Mouse (Mus musculus) kidney, postnatal 0 days (tissue): ENCODE data around the gene Tubgcp6. TPM values are rescaled to one million over a fixed set of nuclear protein-coding genes. Genes with fewer than 3 reads are reported as not detected.

Experiments used
- ATAC-seq: fragments of 200-750 bp; cut with Nextera tagmentation; replicated peaks from 2 replicates; pipeline ENCODE4 v1.8.0; 2017; ENCODE audit warnings: low read depth, moderate number of reproducible peaks, moderate TSS enrichment, moderate library complexity; ENCODE audit not compliant: low FRiP score
- DNase-seq: peaks from one replicate; pipeline ENCODE4 v3.0.0-alpha.2; 2016; ENCODE audit warnings: low spot score
- H3K27ac ChIP-seq: fragments of 300-500 bp; sonication (generic); 2 replicates; pipeline ENCODE4 v1.5.1; 2014; ENCODE audit warnings: mild to moderate bottlenecking
- H3K27me3 ChIP-seq: fragments of 300-500 bp; sonication (generic); 2 replicates; pipeline ENCODE4 v1.6.1; 2014; ENCODE audit warnings: low read length, mixed read lengths; ENCODE audit not compliant: insufficient read depth
- H3K36me3 ChIP-seq: fragments of 300-500 bp; sonication (generic); 2 replicates; pipeline ENCODE4 v1.6.1; 2014; ENCODE audit warnings: low read length, mixed read lengths; ENCODE audit not compliant: insufficient read depth
- H3K4me1 ChIP-seq: fragments of 300-500 bp; sonication (generic); replicated peaks from 2 replicates; pipeline ENCODE4 v1.6.1; 2014; ENCODE audit warnings: antibody characterized with exemption, low read length, mixed read lengths; ENCODE audit not compliant: insufficient read depth
- H3K4me2 ChIP-seq: fragments of 300-500 bp; sonication (generic); 2 replicates; pipeline ENCODE4 v1.6.1; 2014; ENCODE audit warnings: mild to moderate bottlenecking, low read length, moderate library complexity, mixed read lengths
- H3K4me3 ChIP-seq: fragments of 300-500 bp; sonication (generic); replicated peaks from 2 replicates; pipeline ENCODE4 v1.5.1; 2014; ENCODE audit warnings: low read depth, low read length
- H3K9ac ChIP-seq: fragments of 300-500 bp; sonication (generic); 2 replicates; pipeline ENCODE4 v1.6.1; 2014; ENCODE audit warnings: low read depth, low read length
- H3K9me3 ChIP-seq: fragments of 300-500 bp; sonication (generic); replicated peaks from 2 replicates; pipeline ENCODE4 v1.6.1; 2016; ENCODE audit warnings: low read length, inconsistent platforms, mixed read lengths
- CTCF ChIP-seq: IDR thresholded peaks from 2 replicates; pipeline ENCODE4 v1.5.1; 2016; ENCODE audit warnings: antibody characterized with exemption, low read depth, mild to moderate bottlenecking, moderate library complexity
- WGBS: fragments of 180-500 bp; shearing (Covaris S2); extraction: QIAGEN DNeasy Blood & Tissue Kit; methylation state at CpG from one replicate; pipeline ENCODE4 v1.1.7; 2014; 5-methylcytosine and 5-hydroxymethylcytosine counted together
- polyA plus RNA-seq: library from polyadenylated mRNA; unstranded; fragments of >200 nt; fragmentation: Nextera tagmentation; extraction: Ambion mirVana; gene quantifications from 2 replicates; pipeline ENCODE4 v1.2.1, GENCODE M21; 2015

The Tubgcp6 gene
- polyA plus RNA-seq, 1 experiment from 2014 or later = 6.6 TPM

DNA sequence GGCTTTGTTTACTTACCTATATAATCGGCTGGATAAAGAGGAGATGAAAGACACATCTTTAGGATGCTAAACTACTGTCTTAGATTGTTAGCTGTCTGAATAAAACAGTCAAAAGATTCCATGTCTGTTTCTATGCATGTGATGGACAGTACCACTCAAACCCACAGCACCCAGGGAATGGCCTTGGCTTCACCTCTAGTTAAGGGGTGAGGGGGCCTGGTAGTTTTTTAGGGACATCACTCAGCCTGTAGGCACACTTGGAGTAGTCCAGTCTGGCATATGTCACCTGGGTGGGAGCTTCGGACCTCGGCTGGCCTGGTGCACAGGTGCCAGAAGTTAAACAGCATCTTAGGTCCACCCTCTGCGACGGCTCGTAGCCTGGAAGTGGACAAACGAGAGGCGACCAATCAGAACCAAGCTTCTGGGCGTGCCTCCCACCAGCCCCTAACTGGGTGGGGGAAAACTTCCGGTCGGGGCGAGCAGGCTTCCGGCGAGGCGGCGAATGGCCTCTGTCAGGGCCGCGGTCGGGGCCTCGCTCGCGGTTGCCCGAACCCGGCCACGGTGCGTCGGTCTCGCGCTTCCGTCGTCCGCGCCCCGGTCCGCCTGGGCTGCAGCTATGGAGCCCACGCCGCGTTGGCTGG, 34.2 kb downstream of the Tubgcp6 start, which contains the start of gene Selenoo:
TSS of gene Selenoo (plus strand) at position 478 of the 641 bp plus-strand sequence.
- ATAC-seq (peak; percentile 93), DNase-seq (peak; percentile 96)
- no peaks in the 10 kb centered on the region for H3K9me3 ChIP-seq
- TF ChIP-seq CTCF = no peak
- H3K4me2 ChIP-seq = peak within 1 kb of the TSS; percentile 99
- H3K9ac ChIP-seq = peak within 1 kb of the TSS; percentile 92
- peak within 1 kb of the TSS; percentile 91 for H3K27ac ChIP-seq
- H3K27me3 ChIP-seq = no peaks in the 10 kb centered on the region
- whole genome bisulfite sequencing = 7% methylated on average over 37 of the region's 38 CpGs
- peaks cover 5% of the 10 kb centered on the region; the same call in 1 of the 2 replicates for H3K4me1 ChIP-seq
- peaks cover 33% of the 10 kb centered on the region for H3K36me3 ChIP-seq
- H3K4me3 ChIP-seq = peak within 1 kb of the TSS; percentile 95

DNA sequence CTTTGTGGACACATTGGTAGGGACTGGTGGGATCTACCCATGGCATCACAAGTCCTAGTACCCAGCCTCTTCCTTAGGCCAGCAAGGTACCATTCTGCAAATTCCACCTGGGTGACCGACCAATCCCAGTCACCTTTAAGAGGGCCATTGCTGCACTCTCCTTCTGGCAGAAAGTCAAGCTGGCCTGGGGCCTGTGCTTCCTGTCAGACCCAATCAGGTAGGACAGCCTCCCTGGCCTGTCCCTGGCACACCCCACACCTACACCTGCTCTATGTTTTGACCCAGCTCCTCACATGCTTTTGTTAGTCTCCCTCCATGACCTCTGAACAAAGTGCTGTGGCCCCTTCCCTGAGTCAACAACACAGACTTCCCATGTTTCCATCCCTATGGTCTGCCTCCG, 38.1 kb downstream of the Tubgcp6 start:
- WGBS = 79% methylated on average over 2 of the region's 2 CpGs
- no peak overlapping the region for H3K27ac ChIP-seq
- H3K27me3 ChIP-seq = no peaks in the 10 kb centered on the region
- no peak overlapping the region for H3K4me3 ChIP-seq
- no peak overlapping the region for H3K4me2 ChIP-seq
- no peaks in the 10 kb centered on the region for H3K9me3 ChIP-seq
- peaks cover 4% of the 10 kb centered on the region; the same call in 1 of the 2 replicates for H3K4me1 ChIP-seq
- ATAC-seq = no peak
- no peak for TF ChIP-seq CTCF
- no peak overlapping the region for H3K9ac ChIP-seq
- no peak for DNase-seq
- H3K36me3 ChIP-seq = peaks cover 45% of the 10 kb centered on the region

DNA sequence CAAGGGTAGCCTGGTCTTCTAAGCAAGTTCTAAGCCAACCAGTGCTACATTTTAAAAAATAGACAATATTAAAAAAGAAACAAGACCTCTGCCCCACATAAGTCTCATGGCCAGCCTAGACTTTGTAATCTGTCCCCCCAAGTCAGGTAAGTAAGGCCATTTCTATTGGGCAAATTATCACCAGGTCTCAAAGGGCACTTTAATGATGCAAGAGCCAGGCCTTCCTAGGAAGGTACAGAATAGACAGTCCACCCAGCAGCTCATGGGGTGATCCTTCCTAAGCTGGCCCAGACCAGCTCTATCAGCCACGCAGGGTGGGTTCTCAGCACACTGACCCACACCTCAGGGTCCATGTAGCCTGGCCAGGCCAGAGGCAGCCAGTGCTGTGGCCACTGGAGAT, 39.0 kb downstream of the Tubgcp6 start:
- no peak overlapping the region for H3K4me2 ChIP-seq
- peaks cover under 1% of the 10 kb centered on the region; the same call in 1 of the 2 replicates for H3K4me1 ChIP-seq
- H3K9me3 ChIP-seq = no peaks in the 10 kb centered on the region
- TF ChIP-seq CTCF = no peak
- H3K27me3 ChIP-seq = no peaks in the 10 kb centered on the region
- no peak overlapping the region for H3K4me3 ChIP-seq
- no peak overlapping the region for H3K9ac ChIP-seq
- H3K27ac ChIP-seq = no peak overlapping the region
- no peak for ATAC-seq
- DNase-seq = no peak
- 95% methylated on average over 1 of the region's 1 CpGs for WGBS
- peaks cover 46% of the 10 kb centered on the region for H3K36me3 ChIP-seq

GRCm38 (mm10) chr15:89078208-89078836, 44.6 kb downstream of the Tubgcp6 start:
- DNase-seq = peak; percentile 51
- peak overlapping the region; percentile 80 for H3K27ac ChIP-seq
- H3K36me3 ChIP-seq = peaks cover 24% of the 10 kb centered on the region
- no peak; the same call in 1 of the 2 replicates for ATAC-seq
- H3K4me3 ChIP-seq = 0 out of 2 replicates have a peak overlapping the region, but pooled peaks have one; percentile 9
- 49% methylated on average over 9 of the region's 9 CpGs for WGBS
- H3K4me1 ChIP-seq = peaks cover 20% of the 10 kb centered on the region
- no peaks in the 10 kb centered on the region for H3K27me3 ChIP-seq
- peak overlapping the region; percentile 67 for H3K4me2 ChIP-seq
- no peak for TF ChIP-seq CTCF
- peak overlapping the region; percentile 48; the same call in 1 of the 2 replicates for H3K9ac ChIP-seq
- H3K9me3 ChIP-seq = no peaks in the 10 kb centered on the region

DNA sequence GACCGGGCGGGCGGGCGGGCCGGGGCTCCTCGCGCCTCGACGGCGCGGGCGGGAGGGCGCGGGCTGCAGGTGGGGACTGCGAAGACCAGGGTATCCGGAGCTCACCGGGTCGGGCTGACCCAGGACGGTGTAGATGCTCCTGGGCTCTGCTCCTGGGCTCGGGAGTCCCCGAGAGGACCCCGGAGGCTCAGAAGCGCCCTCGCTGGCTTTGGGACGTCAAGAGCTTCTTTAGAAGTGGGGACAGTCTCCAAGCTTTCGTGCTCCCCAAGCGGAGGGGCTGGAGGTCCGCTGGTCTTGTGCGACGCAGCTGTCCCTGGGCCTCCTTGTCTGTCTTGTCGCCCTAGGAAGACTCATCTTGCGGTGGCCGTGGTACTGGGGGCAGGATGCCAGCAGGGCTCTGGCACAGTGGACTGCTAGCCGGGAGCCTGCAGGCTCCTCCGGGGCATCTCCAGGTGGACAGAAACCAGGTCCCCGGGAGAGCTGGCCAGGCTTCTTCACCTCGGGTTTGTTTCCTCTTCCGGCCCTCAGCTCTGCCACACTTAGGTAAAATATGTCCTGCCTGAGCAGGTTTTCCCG, 46.7 kb downstream of the Tubgcp6 start:
- H3K4me1 ChIP-seq = peaks cover 20% of the 10 kb centered on the region
- 0 out of 2 replicates have a peak, but pooled peaks have one; percentile 0 for ATAC-seq
- peak; percentile 58 for DNase-seq
- H3K9me3 ChIP-seq = no peaks in the 10 kb centered on the region
- H3K36me3 ChIP-seq = peaks cover 9% of the 10 kb centered on the region; the same call in 1 of the 2 replicates
- H3K27ac ChIP-seq = peak overlapping the region; percentile 93
- peak overlapping the region; percentile 67 for H3K4me2 ChIP-seq
- no peak for TF ChIP-seq CTCF
- whole genome bisulfite sequencing = under 1% methylated on average over 25 of the region's 39 CpGs
- peak overlapping the region; percentile 81 for H3K4me3 ChIP-seq
- H3K9ac ChIP-seq = peak overlapping the region; percentile 92
- H3K27me3 ChIP-seq = no peaks in the 10 kb centered on the region

GRCm38 (mm10) chr15:89075478-89076147, 47.3 kb downstream of the Tubgcp6 start:
- Histone ChIP-seq H3K4me1 (peaks cover 20% of the 10 kb centered on the region), H3K4me2 (peak overlapping the region; percentile 67), H3K9me3 (no peaks in the 10 kb centered on the region), H3K4me3 (peak overlapping the region; percentile 81), H3K27me3 (no peaks in the 10 kb centered on the region), H3K36me3 (peaks cover 3% of the 10 kb centered on the region; the same call in 1 of the 2 replicates), H3K27ac (peak overlapping the region; percentile 93), H3K9ac (peak overlapping the region; percentile 92)
- ATAC-seq (peak; percentile 91), DNase-seq (peak; percentile 95)
- no peak for TF ChIP-seq CTCF
- WGBS = under 1% methylated on average over 54 of the region's 59 CpGs
